Mouse (Mus musculus) mature B cell (primary cell): ENCODE data around the gene Klhl24.

Experiments
- in situ Hi-C: fragments of 300-500 bp; cut with MboI; formaldehyde crosslinking; loops from 2 replicates; pipeline ENCODE4 v1.14.3; 2019

Klhl24 gene

GRCm38 (mm10) chr16:20140772-20141531 lies 43.6 kb downstream of the Klhl24 start, which contains the start of gene Yeats2:
TSS of gene Yeats2 (plus strand) at chr16:20141063.
- in situ Hi-C loops: no loop called here

- in situ Hi-C loops: no loop called here
Measured at GRCm38 (mm10) chr16:20144568-20144967, 47.2 kb downstream of the Klhl24 start.

- in situ Hi-C loops: no loop called here
Measured at GRCm38 (mm10) chr16:20151991-20152390, 54.6 kb downstream of the Klhl24 start.

- in situ Hi-C loops: no loop called here
Measured at GRCm38 (mm10) chr16:20153742-20154141, 56.4 kb downstream of the Klhl24 start.

GRCm38 (mm10) chr16:20160130-20160529 lies 62.8 kb downstream of the Klhl24 start:
- in situ Hi-C loops: no loop called here

- in situ Hi-C loops: no loop called here
Measured at GRCm38 (mm10) chr16:20169071-20169470, 71.7 kb downstream of the Klhl24 start.

- in situ Hi-C loops: no loop called here
Measured at GRCm38 (mm10) chr16:20169471-20170106, 72.2 kb downstream of the Klhl24 start.
